Mouse (Mus musculus): Measurements from ENCODE around the gene Gata5. TPM values are rescaled to one million over a fixed set of nuclear protein-coding genes. Genes with fewer than 3 reads are reported as not detected.

Gene Gata5
- total and polyA plus RNA-seq, 3 experiments: not detected

- Histone ChIP-seq H3K9me3 (replicated peaks; ENCODE audit: low read length) (no peaks in the 10 kb centered on the region), H3K4me1 (ENCODE audit: control insufficient read depth in 1 of 2, insufficient read depth in 2 of 2) (0 out of 4 replicates have a peak, but pooled peaks cover 0 to 5% of the 10 kb centered on the region in 2 experiments), H3K27me3 (replicated peaks) (peaks cover 95% of the 10 kb centered on the region), H3K36me3 (replicated peaks in 1 of 2; ENCODE audit: control insufficient read depth in 1 of 2, insufficient read depth in 1 of 2, low read length in 1 of 2) (no peaks in the 10 kb centered on the region), H3K4me3 (replicated peaks in 1 of 3; ENCODE audit: low read depth in 2 of 3, low read length in 2 of 3, poor library complexity in 1 of 3) (no peak overlapping the region), H3K4me2 (ENCODE audit: insufficient read depth, low read depth, poor library complexity, severe bottlenecking) (no peak overlapping the region), H3K79me2 (replicated peaks; ENCODE audit: control insufficient read depth, extremely low read depth, insufficient read depth, poor library complexity, severe bottlenecking) (no peaks in the 10 kb centered on the region), H3K9ac (ENCODE audit: insufficient read depth, low read depth) (no peak overlapping the region), H3K27ac (ENCODE audit: insufficient read depth, low read depth) (no peak overlapping the region)
- dilution Hi-C loops (cut with MboI; ENCODE audit: extremely low pct_ligation_motif_present, extremely low pct_unique_long_range_greater_than_20kb, low sequenced_read_pairs) (no loop called here), in situ Hi-C loops (cut with MboI; ENCODE audit: low pct_ligation_motif_present, low pct_unique_long_range_greater_than_20kb, low sequenced_read_pairs) (no loop called here)
- no peak for TF ChIP-seq GABPA (IDR thresholded peaks at IDR 0.05; ENCODE audit: insufficient replicate concordance, low read depth, low read length)
- no peak for TF ChIP-seq MAX (IDR thresholded peaks at IDR 0.05; ENCODE audit: low read length)
- no peak for TF ChIP-seq USF1 (IDR thresholded peaks at IDR 0.05; ENCODE audit: low read depth, low read length)
- no peak for TF ChIP-seq ZNF384 (IDR thresholded peaks at IDR 0.05; ENCODE audit: low read depth, low read length)
- TF ChIP-seq JUN (IDR thresholded peaks at IDR 0.05; ENCODE audit: insufficient read depth, low read depth, low read length): no peak
- no peak for TF ChIP-seq IRF4 (IDR thresholded peaks at IDR 0.05; ENCODE audit: low read depth, low read length)
- no peak for TF ChIP-seq CHD1 (IDR thresholded peaks at IDR 0.05; ENCODE audit: low read depth, low read length)
- no peak for TF ChIP-seq UBTF (IDR thresholded peaks at IDR 0.05; ENCODE audit: low read depth, low read length)
- TF ChIP-seq ELF1 (IDR thresholded peaks at IDR 0.05; ENCODE audit: low read depth, low read length): no peak
- no peak for TF ChIP-seq E2F4 (IDR thresholded peaks at IDR 0.05; ENCODE audit: insufficient replicate concordance, low read depth, low read length)
- no peak for TF ChIP-seq HCFC1 (IDR thresholded peaks at IDR 0.05; ENCODE audit: low read depth, low read length)
- no peak for TF ChIP-seq POLR2A (IDR thresholded peaks at IDR 0.05; ENCODE audit: low read depth, low read length)
- TF ChIP-seq ZMIZ1 (IDR thresholded peaks at IDR 0.05; ENCODE audit: low read depth, low read length): no peak
- TF ChIP-seq SIN3A (IDR thresholded peaks at IDR 0.05; ENCODE audit: low read length): no peak
- TF ChIP-seq BHLHE40 (IDR thresholded peaks at IDR 0.05; ENCODE audit: low read depth, low read length): no peak
- TF ChIP-seq CTCF (conservative IDR thresholded peaks at IDR 0.05 in 1 of 2, IDR thresholded peaks at IDR 0.05 in 1 of 2; ENCODE audit: low read depth in 2 of 2, low read length in 2 of 2): no peak
- no peak for TF ChIP-seq MAFK (IDR thresholded peaks at IDR 0.05; ENCODE audit: insufficient replicate concordance, low read length)
- no peak for TF ChIP-seq NELFE (IDR thresholded peaks at IDR 0.05; ENCODE audit: low read depth, low read length)
- no peak for TF ChIP-seq NRF1 (IDR thresholded peaks at IDR 0.05; ENCODE audit: low read depth, low read length)
- no peak for TF ChIP-seq CHD2 (IDR thresholded peaks at IDR 0.05; ENCODE audit: low read length)
- DNase-seq (ENCODE audit: extremely low read depth): no peak
Observed at GRCm38 (mm10) chr2:180373256-180373655, 38.8 kb upstream of the Gata5 start.

GRCm38 (mm10) chr2:180368359-180368758 is 33.9 kb upstream of the Gata5 start:
- dilution Hi-C loops (cut with MboI; ENCODE audit: extremely low pct_ligation_motif_present, extremely low pct_unique_long_range_greater_than_20kb, low sequenced_read_pairs): no loop called here
- H3K36me3 ChIP-seq (replicated peaks in 1 of 2; ENCODE audit: control insufficient read depth in 1 of 2, insufficient read depth in 1 of 2, low read length in 1 of 2): no peaks in the 10 kb centered on the region
- no peaks in the 10 kb centered on the region for H3K9me3 ChIP-seq (replicated peaks; ENCODE audit: low read length)
- no peak overlapping the region for H3K4me2 ChIP-seq (ENCODE audit: insufficient read depth, low read depth, poor library complexity, severe bottlenecking)
- H3K4me1 ChIP-seq (ENCODE audit: control insufficient read depth in 1 of 2, insufficient read depth in 2 of 2): 0 out of 4 replicates have a peak, but pooled peaks cover 0 to 5% of the 10 kb centered on the region in 2 experiments
- no peaks in the 10 kb centered on the region for H3K79me2 ChIP-seq (replicated peaks; ENCODE audit: control insufficient read depth, extremely low read depth, insufficient read depth, poor library complexity, severe bottlenecking)
- in situ Hi-C loops (cut with MboI; ENCODE audit: low pct_ligation_motif_present, low pct_unique_long_range_greater_than_20kb, low sequenced_read_pairs): no loop called here
- DNase-seq (ENCODE audit: extremely low read depth): no peak
- peaks cover 97% of the 10 kb centered on the region for H3K27me3 ChIP-seq (replicated peaks)
- no peak overlapping the region for H3K27ac ChIP-seq (ENCODE audit: insufficient read depth, low read depth)
- TF ChIP-seq NELFE (IDR thresholded peaks at IDR 0.05; ENCODE audit: low read depth, low read length) (no peak), ELF1 (IDR thresholded peaks at IDR 0.05; ENCODE audit: low read depth, low read length) (no peak), MAFK (IDR thresholded peaks at IDR 0.05; ENCODE audit: insufficient replicate concordance, low read length) (no peak)
- H3K4me3 ChIP-seq (replicated peaks in 1 of 3; ENCODE audit: low read depth in 2 of 3, low read length in 2 of 3, poor library complexity in 1 of 3): no peak overlapping the region
- H3K9ac ChIP-seq (ENCODE audit: insufficient read depth, low read depth): no peak overlapping the region
